Mouse (Mus musculus) sigmoid colon, adult 10 weeks (tissue): ENCODE measurements around the gene Fam204a. TPM values are rescaled to one million over a fixed set of nuclear protein-coding genes. Genes with fewer than 3 reads are reported as not detected.

Experiments used
- polyA plus RNA-seq: library from polyadenylated mRNA; stranded (reverse); fragments of 350-450 nt; fragmentation: Illumina TruSeq; extraction: RNeasy Lipid Tissue Mini Kit (QIAGEN cat#74804); gene quantifications from one replicate; pipeline ENCODE4 v1.2.3, GENCODE M21; 2014; ENCODE audit warnings: low read depth, low replicate concordance

Fam204a gene
- 55.2 TPM for polyA plus RNA-seq

DNA sequence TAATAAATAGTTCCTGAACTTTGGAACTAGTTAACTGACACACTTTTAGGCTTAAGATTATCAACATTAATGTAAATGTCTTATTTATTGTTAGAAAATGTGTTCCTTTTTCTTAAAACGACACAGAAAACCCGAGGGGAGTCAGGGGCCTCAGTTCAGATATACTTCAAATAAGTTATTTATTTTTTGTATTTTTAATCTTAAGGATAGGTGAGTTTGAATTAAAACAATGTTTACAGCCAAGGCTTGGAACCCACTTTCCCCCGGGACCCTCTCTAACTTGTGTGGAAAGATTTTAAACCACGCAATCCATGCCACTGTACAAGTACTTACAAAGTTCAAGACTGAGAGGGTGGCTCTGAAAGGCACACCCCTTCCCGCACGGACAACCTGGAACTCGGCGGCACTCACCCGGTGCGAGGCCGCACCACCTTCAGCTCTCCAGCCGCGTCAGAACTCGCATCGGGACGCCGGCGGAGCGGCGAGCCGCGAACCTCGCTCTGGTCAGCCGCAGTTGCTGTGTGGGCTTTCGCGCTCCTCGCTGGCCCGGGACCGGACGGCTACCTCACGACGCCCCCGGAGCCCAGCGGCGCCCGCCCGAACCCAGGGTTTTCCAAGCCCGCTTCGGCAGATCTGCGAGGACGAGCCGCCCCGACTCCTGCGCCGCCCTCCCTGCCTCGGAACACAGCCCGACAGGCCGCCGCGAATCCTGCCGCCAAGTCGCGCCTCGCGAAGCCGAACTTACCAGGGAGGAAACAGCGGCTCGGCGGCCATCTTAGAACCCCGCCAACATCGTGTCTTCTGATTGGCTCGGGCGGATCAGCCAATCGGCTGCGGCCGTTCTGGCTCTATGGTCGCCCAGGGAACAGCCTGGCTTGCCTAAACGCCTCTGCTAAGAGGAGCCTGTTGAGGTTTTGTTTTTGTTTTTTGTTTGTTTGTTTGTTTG, at the start of gene Fam204a:
Gene Fam204a, minus strand, starts transcription at position 803 of the 946 bp plus-strand sequence.

Other genes with a start within 250 kb of the Fam204a start
- not detected for gene Prlhr, start 241.6 kb upstream of the Fam204a start, polyA plus RNA-seq